Mouse (Mus musculus) liver, embryonic 14.5 days (tissue): ENCODE data around the gene Mapk8ip2.

Experiments
- CTCF ChIP-seq: IDR thresholded peaks from 2 replicates; pipeline ENCODE4 v1.5.1; 2016; ENCODE audit warnings: antibody characterized with exemption, low read depth, control low read depth
- EP300 ChIP-seq: IDR thresholded peaks from 2 replicates; pipeline ENCODE4 v1.6.1; 2016; ENCODE audit warnings: antibody characterized with exemption, low read depth

DNA sequence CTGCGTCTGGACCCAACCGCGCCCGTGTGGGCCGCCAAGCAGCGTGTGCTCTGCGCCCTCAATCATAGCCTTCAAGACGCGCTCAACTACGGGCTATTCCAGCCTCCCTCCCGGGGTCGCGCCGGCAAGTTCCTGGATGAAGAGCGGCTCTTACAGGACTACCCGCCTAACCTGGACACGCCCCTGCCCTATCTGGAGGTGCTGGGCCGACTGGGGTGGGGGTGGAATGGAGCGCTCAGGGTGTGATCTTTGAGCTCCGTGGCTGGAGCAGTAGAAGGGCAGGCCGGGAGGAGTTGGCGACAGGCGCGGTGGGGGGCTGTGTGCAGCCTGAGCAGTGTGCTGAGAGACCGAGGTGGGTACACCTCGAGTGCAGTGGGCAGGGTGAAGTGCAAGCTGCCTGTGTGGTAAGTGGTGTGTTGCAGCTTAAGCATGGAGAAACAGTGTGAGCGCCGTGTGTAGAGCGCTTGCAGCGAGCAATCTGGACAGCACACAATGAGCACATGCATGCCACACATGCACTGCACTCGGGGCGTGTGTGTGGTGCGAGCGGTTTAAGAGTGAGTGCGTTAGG is 46.6 kb downstream of the Mapk8ip2 start:
- TF ChIP-seq CTCF = no peak
- TF ChIP-seq EP300 = no peak
